Mouse (Mus musculus) thymus, adult 18-20 months (tissue): ENCODE measurements around the gene Tex12.

Source experiments
- DNase-seq, 2 experiments: peaks; one replicate each; pipeline ENCODE4 v3.0.0; 2022; ENCODE audit warnings: mixed read lengths in 2 of 2

The Tex12 gene

DNA sequence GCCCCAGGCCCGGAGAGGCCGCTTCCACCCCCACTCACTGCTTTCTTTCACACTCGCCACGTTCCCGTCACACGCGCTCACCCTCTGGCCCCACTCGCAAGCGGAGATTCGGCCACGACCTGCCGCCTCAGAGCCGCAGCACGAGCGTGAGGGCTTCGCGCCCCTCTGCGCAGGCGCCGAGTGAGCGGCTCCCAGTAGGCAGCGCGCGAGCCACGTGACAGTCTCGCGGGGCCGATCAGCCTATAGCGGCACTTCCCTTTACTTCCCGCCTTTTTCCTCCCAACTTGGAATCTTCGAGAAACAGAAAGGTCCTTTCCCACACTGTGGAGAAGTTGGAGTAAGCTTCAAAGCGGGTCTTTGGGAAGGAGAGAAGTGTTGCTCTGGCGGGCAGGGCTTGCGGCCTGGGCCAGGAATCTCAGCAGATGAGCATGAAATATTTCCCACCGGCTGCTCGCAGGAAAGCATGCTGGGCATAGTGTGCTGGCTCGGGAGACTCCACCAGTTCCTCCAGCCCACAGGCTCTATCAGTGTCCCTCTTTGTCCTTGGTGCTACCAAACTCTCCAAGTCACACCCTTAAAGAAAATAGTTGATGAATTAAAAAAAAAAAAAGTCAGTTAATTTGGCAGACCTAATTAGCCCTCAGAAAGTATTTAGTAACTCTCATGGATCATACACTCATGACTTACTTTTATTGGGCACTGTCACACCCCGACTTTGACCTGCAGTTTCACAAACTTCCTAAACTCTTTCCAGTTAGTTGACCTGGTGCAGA lies at the start of gene Tex12:
TSS of gene Tex12 (minus strand) at position 181 of the 773 bp plus-strand sequence.
- no peak for DNase-seq

DNA sequence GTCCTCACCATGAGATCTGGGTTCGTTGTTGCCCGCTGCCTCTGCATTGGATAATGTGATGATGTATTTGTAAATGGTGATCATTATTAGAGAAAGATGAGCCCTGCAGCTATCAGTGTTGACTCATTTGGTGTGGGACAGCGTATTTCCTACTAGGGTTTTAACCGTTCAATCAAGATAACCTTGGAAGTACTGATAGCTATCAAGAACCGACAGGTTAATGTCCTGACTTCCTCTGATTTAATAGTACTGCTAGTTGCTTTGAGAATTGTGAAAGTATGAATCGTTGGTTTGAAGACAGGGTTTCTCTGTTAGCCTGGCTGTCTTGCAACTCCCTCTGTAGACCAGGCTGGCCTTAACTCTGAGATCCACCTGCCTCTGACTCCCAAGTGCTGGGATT lies 43.2 kb upstream of the Tex12 start:
- no peak for DNase-seq

DNA sequence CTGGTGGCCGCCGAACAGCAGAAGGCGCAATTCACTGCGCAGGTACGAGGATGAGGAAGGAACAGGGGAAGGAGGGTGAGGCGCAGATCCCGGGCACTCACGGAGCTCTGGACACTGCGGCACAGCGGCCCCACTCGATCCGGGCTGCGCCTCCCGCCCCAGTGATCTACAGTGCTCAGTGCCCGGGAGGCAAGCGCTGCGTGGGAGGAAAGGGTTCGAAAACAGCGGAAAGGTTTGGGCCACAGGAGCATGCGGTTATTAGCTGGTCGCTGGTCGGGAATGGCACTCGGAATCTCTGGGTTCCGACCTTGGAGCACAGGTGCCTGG lies 42.8 kb upstream of the Tex12 start:
- no peak for DNase-seq

DNA sequence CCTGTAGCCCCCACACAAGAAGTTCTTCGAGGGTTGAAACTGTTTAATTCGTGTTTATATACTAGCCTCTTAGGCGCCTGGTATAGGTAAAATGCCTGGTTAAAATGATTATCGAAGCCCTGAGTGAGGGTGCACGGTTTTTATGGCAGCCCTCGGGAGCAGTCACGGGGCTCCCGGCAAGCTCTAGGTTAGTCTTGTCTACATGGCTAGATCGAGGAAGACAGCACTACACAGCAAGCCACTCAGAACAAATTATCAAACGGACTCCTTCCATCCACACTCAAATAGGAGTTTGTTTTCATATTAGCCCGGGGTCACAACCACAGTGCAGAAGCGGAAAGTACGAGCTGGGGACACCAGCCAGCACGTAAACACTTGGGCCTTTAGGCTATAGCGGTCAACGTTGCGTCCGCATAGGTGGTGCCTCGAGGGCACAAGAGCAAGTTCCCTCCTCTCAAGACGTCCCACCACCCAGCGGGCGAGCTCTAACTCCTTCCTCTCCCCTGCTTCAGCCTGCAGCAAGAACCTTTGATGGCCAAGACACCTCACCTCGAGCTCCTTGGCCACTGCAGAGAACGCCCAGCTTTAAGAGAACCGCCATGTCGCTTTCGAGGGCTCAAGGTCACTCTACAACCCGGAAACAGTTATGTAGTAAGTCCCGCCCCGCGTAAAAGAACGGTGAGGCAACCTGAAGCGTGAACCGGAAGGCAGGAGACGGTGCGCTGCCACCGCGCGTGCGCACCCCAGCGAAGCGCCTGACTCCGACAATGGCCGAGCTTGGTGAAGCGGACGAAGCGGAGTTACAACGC lies 42.3 kb upstream of the Tex12 start, which contains the start of the genes Sdhd and Timm8b:
TSS of gene Sdhd (minus strand) at position 624 of the 809 bp plus-strand sequence.
TSS of gene Timm8b (plus strand) at position 722 of the 809 bp plus-strand sequence.
- peak; percentile 90 to 93 for DNase-seq

DNA sequence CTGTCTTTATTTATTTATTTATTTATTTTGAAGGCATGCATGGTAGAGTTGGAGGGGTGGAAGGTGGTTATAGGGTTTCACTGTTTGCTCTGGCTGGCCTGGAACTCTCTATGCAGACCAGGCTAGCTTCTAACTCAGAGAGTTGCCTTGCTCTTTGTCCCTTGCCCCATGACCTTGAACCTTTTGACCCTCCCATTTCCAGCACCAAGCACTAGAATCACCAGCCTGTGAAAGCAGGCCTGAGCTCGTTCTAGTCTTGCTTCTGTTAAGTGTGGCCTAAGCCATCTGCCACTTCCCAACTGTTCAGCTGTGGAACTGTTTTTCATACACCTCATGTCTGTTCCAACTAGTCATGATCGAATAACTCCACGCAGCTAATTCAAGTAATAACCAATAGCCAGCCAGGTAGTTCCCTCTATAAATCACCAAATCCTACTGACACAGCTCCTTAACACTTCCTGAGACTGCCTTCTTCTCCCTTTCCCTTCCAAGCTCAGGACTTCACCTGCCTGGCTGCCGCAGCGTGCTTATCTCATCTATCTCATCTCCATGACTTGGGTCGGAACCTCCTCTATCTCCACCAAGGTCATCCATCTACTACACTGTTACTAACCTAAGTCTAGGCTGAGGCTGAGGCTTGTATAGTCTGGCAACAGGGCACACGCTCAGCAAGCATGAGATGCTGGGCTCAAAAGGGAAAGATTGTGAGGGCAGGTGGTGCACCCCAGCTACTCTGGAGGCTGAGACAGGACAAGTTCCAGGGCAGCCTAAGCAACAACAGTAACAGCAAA lies 41.1 kb upstream of the Tex12 start:
- DNase-seq, result no peak

DNA sequence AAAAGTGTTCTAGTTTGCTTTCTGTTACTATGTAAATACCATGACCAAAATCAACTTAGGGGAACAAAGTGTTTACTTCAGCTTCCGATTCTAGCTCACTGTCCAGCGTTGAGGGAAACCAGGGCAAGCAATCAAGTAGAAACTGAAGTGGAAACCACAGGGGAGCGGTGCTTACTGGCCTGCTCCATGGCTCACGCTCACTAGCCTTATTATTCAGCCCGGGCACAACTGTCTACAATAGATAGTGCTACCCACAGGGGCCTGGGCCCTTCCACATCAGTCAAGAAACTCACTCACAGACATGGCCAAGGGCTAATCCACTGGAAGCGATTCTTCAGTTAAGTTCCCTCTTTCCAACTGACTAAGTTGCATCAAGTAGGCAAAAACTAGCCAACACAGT lies 40.4 kb upstream of the Tex12 start:
- DNase-seq, result no peak

DNA sequence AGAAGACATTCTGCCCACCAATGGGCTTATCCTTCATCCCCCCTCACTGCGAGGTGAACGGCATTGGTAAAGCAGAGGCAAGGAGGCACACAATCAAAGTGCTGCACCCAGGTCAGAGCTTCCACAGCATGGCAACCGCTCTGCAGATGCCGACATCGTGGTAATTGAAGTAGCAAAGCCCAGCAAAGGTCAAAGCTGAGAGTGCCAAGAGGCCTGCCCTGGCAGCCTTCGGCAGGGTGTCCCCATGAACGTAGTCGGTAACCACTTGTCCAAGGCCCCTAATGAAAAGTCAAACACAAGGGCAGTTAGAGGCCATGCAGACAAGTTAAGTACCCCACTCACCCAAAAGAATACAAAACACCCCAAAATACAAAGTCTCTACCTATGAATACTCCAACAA lies 35.8 kb upstream of the Tex12 start:
- DNase-seq, result no peak

DNA sequence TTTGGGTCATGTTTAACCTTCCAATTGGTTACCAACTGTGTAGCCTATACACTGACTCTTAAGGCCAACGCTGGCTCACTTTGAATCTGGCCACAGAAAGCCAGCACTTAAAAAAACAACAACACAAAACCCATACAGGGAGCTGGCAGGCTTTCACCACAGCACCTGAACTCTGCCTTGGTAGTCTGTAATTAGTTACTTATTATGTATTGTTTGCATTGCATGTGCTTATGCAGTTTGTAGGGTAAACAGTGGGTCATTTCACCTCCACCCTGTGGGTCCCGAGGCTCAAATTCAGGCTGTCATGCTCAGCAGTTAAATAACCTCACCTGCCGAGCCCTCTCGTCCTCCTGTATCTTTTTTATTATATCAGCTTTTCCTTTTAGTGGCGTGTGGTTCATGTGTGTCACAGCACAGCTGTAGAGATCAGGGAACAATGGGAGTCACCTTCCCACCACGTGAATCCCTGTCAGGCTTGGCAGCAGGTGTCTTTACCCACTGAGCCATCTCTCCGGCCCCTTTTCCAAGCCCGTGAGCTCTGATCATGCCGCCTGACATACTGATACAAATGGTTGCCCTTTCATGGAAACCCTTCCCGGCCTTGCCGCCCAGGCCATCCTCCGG lies 33.8 kb upstream of the Tex12 start:
- no peak for DNase-seq

DNA sequence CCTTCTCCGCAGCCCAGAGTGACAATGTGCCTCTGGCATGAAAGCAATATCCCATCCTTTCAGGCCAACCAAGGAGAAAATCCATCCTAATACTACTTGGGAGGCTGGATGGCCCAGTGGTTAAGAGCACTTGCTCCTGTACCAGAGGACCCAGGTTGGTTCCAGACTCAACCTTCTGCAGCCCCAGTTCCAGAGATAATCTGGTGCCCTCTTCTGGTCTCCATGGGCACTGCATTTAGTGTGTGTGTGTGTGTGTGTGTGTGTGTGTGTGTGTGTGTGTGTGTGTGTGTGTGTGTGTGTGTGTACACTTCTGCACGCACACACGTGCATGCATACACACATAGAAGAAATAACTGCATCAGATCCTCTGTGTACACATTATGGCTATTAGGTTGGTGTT lies 32.4 kb upstream of the Tex12 start:
- DNase-seq, result no peak

DNA sequence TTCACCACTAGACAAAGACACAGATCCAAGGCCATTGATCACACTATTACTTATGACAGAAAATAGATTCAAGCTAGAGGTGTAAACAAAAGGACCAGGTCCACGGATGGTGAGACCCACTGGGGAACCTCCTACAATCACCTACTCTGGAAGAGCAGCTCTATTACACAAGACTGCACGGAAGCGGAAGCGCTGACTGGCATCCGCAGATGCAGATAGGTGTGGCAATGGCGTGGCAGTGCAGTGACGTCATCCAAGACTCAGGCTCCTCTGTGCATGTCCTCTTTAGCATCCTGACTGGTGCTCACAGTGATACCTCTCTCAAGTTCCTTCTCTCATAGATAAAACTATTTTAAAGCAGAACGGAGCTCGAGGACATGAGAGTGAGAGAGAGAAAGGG lies 31.8 kb upstream of the Tex12 start:
- DNase-seq, result no peak

DNA sequence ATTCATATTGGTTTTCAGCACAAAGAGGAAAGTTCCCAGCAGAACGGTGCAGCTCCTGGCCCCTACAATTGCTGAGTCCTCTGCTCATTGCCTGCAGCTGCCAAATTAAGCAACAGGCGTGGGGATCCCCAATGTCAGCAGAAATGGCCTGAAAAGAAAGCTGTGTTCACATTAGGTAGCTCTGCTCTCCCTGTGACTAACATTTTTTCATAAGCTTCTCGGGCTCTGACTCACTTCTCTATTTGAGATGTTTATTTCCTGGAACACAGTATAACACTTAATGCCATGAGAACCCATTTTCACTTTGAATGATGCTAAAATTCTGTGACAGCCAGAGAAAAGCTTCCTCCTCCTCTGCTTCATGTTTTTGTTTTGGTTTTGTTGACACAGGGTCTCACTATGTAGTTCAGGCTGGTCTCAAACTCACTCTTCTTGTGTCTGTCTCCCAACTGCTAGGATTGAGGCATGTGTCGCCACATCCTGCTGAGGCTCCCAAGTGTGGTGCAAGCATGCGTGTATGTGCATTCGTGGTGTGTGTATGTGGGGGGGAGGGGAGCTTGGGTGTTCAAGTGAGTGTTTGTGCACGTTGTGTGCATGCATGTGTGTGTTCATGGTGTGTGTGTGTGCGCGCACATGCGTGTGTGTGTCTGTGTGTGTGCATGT lies 29.9 kb upstream of the Tex12 start:
- no peak for DNase-seq

DNA sequence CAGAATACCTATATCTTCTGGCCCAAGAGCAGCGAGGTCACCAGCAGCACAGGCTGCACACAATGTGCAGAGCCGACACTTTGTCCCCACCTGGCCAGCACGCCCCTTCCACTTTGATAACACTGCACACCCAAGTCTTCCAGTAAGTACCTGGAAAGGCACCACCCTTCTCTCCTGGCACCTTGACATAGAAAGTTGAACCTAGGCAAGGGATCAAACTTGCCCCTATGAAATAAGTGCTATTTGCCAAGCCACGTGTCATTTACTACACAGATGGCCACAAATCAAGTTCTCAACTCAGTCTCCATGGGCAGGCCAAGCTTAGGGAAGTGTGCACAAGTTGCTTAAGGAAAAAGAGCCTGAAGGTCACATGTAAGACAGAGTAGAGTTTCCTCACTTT lies 25.8 kb upstream of the Tex12 start:
- DNase-seq, result no peak

DNA sequence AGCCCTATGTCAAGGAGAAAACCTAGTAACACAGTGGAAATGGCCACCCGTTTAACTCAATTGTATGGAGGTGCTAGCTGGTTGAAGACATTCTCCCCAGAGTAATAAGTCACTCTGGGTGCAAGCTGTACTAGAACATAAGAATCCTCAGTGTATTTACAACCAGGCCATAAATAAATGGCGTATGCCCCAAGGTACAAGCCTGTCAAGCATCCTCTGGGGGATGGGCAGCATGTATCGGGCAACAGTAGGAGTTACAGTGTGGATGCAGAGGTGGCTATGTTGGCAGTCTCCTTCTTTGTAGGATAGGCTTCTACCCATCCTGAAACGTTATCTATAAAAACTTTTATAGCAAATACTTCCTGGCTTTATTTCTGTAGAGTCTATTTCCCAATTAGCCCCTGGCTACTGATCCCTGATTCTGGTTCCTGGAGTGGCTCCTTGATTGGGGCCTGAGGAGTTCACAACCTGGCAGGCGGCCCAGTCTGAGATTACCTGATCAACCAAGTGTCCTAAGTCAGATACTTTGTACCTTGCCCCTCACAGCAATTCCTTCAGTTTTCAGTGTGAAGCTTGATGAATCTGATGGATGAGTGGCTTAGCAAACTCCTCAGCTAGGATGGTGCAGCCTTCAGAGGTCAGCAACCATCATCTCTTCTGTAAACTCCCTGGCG lies 24.2 kb upstream of the Tex12 start:
- DNase-seq, result no peak

DNA sequence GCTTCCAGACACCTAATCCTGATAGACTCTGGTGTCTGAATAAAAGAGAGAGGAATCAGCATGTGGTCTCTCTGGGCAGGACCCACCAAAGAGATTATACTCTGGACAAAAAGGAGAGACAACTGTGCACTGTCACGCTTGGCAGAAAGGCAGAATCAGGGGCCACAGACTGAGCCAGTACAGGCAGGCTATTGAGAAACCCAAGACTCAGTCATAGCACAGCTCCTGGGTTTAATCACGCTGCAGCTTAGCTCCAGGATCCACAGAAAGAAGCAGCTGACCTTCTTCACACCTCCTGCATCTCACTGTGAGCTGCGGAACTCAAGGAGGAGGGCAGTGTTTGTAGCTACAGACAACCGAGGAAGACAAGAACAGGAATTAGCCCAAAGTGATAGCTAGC lies 19.2 kb upstream of the Tex12 start:
- no peak for DNase-seq

DNA sequence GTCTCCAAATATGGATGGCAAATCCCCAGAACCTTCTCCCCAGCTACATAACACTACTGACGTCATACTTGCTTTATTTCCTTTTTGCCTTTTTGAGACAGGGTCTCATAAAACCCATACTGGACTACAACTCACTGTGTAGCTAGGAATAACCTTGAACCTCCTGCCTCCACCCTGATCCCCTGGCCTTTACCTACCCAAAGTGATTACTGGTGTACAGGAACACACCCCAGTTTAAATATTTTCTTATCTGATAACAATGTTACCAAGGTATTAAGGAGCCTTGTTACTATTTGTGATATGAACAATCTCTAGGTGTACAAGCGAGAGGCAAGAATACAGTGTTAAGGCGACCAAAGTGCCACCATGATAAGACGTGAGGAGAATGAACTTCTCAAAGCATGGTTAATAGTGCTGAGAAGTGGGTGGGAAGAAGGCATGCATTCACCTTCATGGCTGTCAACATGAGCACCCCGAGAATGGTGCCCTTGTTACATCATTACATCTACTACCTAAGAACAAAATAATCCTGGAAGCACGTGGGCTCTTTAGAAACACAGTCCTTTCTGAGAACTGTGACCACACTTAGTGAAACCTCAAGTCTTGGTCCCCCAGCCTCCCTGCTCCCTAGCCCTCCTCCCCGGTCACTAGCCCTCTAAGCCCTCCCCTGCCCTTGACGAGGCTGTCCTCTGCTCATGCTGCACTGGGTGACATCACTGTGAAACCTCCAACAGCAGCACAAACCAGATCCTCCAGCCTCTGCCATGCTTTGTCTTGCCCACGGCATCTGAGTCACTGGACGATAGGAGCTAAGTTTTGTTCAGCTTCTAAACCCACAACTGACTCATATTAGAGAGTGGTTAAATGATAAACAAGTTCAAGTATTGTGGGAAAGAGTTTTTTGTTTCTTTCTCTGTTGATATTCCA lies 8.7 kb upstream of the Tex12 start:
- DNase-seq, result no peak

DNA sequence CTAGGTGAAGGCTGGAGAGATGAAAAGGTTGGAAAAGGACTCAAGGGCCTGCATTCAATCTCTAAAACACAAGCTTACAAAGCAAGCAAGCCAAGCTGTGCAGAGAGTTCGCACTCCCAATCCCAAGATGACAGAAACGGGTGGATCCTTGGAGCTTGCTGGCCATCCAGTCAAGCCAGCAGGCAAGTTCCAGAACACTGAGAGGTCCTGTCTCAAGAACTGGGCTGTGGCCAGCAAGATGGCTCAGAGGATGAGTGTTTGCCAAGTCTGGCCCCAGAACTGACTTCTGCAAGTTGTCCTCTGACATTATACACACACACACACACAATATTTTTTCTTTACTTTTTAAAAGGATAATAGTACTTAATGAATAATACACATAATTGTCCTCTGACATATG lies 6.8 kb upstream of the Tex12 start:
- DNase-seq, result no peak

DNA sequence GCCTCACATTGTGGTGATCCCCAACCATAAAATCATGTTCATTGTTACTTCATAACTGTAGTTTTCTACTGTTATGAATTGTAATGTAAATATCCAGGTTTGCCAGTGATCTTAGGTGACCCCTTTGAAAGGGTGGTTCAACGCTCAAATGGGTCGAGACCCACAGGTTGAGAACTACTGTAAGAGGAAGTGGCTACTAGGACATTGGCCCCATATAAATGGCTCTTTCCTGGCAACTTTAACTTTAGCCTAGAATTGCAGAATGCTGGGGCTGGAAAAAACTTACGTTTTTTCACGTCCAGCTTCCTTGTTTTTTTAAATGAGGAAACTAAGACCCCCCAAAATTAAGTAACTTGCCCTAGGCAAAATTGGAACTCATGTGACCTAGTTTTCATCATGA lies 6.2 kb upstream of the Tex12 start:
- DNase-seq, result no peak

DNA sequence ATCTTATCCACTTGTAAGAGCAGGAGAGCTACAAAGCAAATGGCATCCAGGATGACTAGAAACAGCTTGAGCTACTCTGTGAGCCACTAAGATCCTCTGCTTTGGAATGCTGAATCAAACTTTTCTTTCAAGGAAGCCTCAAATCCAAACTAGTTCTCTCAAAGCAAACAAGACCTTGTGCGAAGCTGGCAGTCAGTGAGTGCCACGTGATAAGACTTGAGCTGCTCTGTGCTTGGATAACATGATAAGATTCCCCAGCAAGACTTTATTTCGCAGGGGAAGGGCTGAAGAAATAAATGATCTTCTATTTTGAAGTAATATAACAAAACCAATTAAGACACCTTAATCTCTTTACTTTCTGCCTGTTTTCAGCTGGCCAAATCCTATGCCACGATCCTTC lies 4.8 kb upstream of the Tex12 start:
- no peak for DNase-seq

DNA sequence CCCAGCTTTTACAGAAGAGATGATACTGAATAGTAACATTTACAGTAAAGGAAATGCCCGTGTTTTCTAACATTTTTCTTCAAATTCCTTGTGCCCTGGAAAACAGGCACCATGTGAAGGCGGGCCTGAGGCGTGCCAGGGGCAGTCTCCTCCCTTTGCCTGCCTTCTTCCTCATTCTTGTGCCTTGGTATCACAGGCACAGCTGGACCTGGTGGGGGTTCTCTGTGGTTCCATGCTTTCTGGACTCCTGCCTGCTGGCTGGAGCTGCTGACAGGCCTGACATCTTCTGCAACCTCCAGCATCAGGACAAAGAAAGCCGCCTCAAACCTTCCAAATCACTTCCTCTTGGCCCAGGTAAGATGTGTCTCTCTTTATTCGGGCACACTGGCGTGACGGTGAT lies 4.0 kb upstream of the Tex12 start:
- no peak for DNase-seq

DNA sequence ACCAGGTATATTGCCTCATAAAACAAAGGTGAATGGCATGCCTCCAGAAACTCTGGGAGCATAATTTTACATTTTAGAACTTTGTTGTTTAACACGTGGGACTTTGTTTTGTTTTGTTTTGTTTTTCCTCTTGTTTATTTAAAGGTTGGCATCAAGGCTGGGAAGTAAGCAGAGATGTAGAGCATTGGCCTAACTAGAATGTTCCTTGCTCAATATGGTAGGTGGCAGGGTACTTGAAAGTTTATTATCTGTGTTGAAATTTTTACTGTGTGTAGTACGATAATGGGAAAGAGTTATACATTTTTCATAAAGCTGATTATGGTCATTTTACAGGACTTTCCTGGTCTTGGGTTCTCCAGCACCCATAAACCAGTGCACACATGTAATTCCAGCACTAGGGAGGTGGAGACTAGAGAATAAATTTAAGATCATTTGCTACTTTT lies 814 bp upstream of the Tex12 start:
- no peak for DNase-seq

DNA sequence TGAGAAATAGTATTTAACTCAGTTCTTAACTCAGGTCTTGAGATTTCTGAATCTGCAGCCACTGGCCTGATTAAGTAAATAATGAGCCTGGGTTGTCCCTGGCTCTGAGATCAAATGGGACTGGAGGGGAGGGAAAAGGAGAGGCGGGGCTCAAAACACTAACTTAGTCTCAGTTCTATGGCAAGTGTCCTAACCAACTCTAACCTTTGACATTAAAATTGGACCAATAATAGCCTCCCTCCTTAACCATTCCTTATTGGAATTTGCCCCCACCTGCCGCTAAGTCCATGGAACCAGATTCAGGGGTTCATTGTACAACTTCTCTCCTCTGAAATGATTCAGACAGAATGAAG lies 6.1 kb downstream of the Tex12 start, which contains the start of gene Bco2:
TSS of gene Bco2 (minus strand) at position 88 of the 353 bp plus-strand sequence.
- no peak for DNase-seq
